Mouse (Mus musculus): ENCODE measurements around the gene Erich3. TPM values are rescaled to one million over a fixed set of nuclear protein-coding genes. Genes with fewer than 3 reads are reported as not detected.

The Erich3 gene
- total and polyA plus RNA-seq, 3 experiments = 0.42 to 2.3 (median 1.9) TPM

- in situ Hi-C loops (cut with MboI; ENCODE audit: low pct_ligation_motif_present, low pct_unique_long_range_greater_than_20kb, low sequenced_read_pairs) = loop anchor here (25.0 kb wide), 2 partner anchors 232 to 582 kb away; no protein-coding TSS in a partner anchor
Observed at GRCm38 (mm10) chr3:154654901-154655300, 8.8 kb upstream of the Erich3 start.

GRCm38 (mm10) chr3:154655711-154656110, 7.9 kb upstream of the Erich3 start:
- DNase-seq (ENCODE audit: extremely low read depth) = no peak
- dilution Hi-C loops (cut with MboI; ENCODE audit: extremely low pct_ligation_motif_present, extremely low pct_unique_long_range_greater_than_20kb, low sequenced_read_pairs) = no loop called here
- Histone ChIP-seq H3K9me3 (replicated peaks; ENCODE audit: low read length) (no peaks in the 10 kb centered on the region), H3K79me2 (replicated peaks; ENCODE audit: control insufficient read depth, extremely low read depth, insufficient read depth, poor library complexity, severe bottlenecking) (no peaks in the 10 kb centered on the region), H3K36me3 (replicated peaks in 1 of 2; ENCODE audit: control insufficient read depth in 1 of 2, insufficient read depth in 1 of 2, low read length in 1 of 2) (no peaks in the 10 kb centered on the region), H3K27me3 (replicated peaks) (peaks cover 11% of the 10 kb centered on the region), H3K9ac (ENCODE audit: insufficient read depth, low read depth) (no peak overlapping the region), H3K4me2 (ENCODE audit: insufficient read depth, low read depth, poor library complexity, severe bottlenecking) (no peak overlapping the region), H3K4me1 (ENCODE audit: control insufficient read depth in 1 of 2, insufficient read depth in 2 of 2) (0 out of 4 replicates have a peak, but pooled peaks cover 0 to 6% of the 10 kb centered on the region in 2 experiments), H3K4me3 (replicated peaks in 1 of 3; ENCODE audit: low read depth in 2 of 3, low read length in 2 of 3, poor library complexity in 1 of 3) (no peak overlapping the region), H3K27ac (ENCODE audit: insufficient read depth, low read depth) (no peak overlapping the region)
- no peak for TF ChIP-seq MEF2A (IDR thresholded peaks at IDR 0.05; ENCODE audit: borderline replicate concordance, low read depth, low read length)
- no peak for TF ChIP-seq CHD1 (IDR thresholded peaks at IDR 0.05; ENCODE audit: low read depth, low read length)
- TF ChIP-seq ZMIZ1 (IDR thresholded peaks at IDR 0.05; ENCODE audit: low read depth, low read length) = no peak
- no peak for TF ChIP-seq USF2 (conservative IDR thresholded peaks at IDR 0.05; ENCODE audit: low read depth, low read length)
- TF ChIP-seq ZNF384 (IDR thresholded peaks at IDR 0.05; ENCODE audit: low read depth, low read length) = no peak
- no peak for TF ChIP-seq ZKSCAN1 (IDR thresholded peaks at IDR 0.05; ENCODE audit: borderline replicate concordance, low read depth, low read length)
- no peak for TF ChIP-seq MAFK (IDR thresholded peaks at IDR 0.05; ENCODE audit: insufficient replicate concordance, low read length)
- no peak for TF ChIP-seq POLR2A (IDR thresholded peaks at IDR 0.05; ENCODE audit: low read depth, low read length)
- TF ChIP-seq UBTF (IDR thresholded peaks at IDR 0.05; ENCODE audit: low read depth, low read length) = no peak
- TF ChIP-seq JUN (IDR thresholded peaks at IDR 0.05; ENCODE audit: insufficient read depth, low read depth, low read length) = no peak
- TF ChIP-seq USF1 (IDR thresholded peaks at IDR 0.05; ENCODE audit: low read depth, low read length) = no peak
- no peak for TF ChIP-seq RCOR1 (conservative IDR thresholded peaks at IDR 0.05; ENCODE audit: low read depth, low read length)
- TF ChIP-seq SIN3A (IDR thresholded peaks at IDR 0.05; ENCODE audit: low read length) = no peak
- TF ChIP-seq MAZ (IDR thresholded peaks at IDR 0.05; ENCODE audit: low read depth, low read length) = no peak
- TF ChIP-seq MYC (IDR thresholded peaks at IDR 0.05; ENCODE audit: low read depth, low read length) = no peak
- TF ChIP-seq CHD2 (IDR thresholded peaks at IDR 0.05; ENCODE audit: low read length) = no peak
- TF ChIP-seq MAX (IDR thresholded peaks at IDR 0.05; ENCODE audit: low read length) = no peak
- TF ChIP-seq HCFC1 (IDR thresholded peaks at IDR 0.05; ENCODE audit: low read depth, low read length) = no peak
- no peak for TF ChIP-seq MXI1 (IDR thresholded peaks at IDR 0.05; ENCODE audit: low read depth, low read length)
- in situ Hi-C loops (cut with MboI; ENCODE audit: low pct_ligation_motif_present, low pct_unique_long_range_greater_than_20kb, low sequenced_read_pairs) = loop anchor here (25.0 kb wide), 2 partner anchors 232 to 582 kb away; no protein-coding TSS in a partner anchor

More at GRCm38 (mm10) chr3:154654901-154655300, 8.8 kb upstream of the Erich3 start:
- DNase-seq (ENCODE audit: extremely low read depth) = no peak
- no peak for TF ChIP-seq USF1 (IDR thresholded peaks at IDR 0.05; ENCODE audit: low read depth, low read length)
- no peak for TF ChIP-seq JUN (IDR thresholded peaks at IDR 0.05; ENCODE audit: insufficient read depth, low read depth, low read length)
- no peak for TF ChIP-seq HCFC1 (IDR thresholded peaks at IDR 0.05; ENCODE audit: low read depth, low read length)
- TF ChIP-seq ZMIZ1 (IDR thresholded peaks at IDR 0.05; ENCODE audit: low read depth, low read length) = no peak
- TF ChIP-seq CTCF (conservative IDR thresholded peaks at IDR 0.05 in 1 of 2, IDR thresholded peaks at IDR 0.05 in 1 of 2; ENCODE audit: low read depth in 2 of 2, low read length in 2 of 2) = no peak
- TF ChIP-seq SMC3 (IDR thresholded peaks at IDR 0.05; ENCODE audit: low read depth, low read length) = no peak
- TF ChIP-seq TBP (conservative IDR thresholded peaks at IDR 0.05; ENCODE audit: low read depth, low read length) = no peak
- TF ChIP-seq MEF2A (IDR thresholded peaks at IDR 0.05; ENCODE audit: borderline replicate concordance, low read depth, low read length) = no peak
- no peak for TF ChIP-seq CHD1 (IDR thresholded peaks at IDR 0.05; ENCODE audit: low read depth, low read length)
- no peak for TF ChIP-seq CHD2 (IDR thresholded peaks at IDR 0.05; ENCODE audit: low read length)
- no peak for TF ChIP-seq PAX5 (IDR thresholded peaks at IDR 0.05; ENCODE audit: low read length)
- TF ChIP-seq MYC (IDR thresholded peaks at IDR 0.05; ENCODE audit: low read depth, low read length) = no peak
- TF ChIP-seq MAFK (IDR thresholded peaks at IDR 0.05; ENCODE audit: insufficient replicate concordance, low read length) = no peak
- no peak for TF ChIP-seq ELF1 (IDR thresholded peaks at IDR 0.05; ENCODE audit: low read depth, low read length)
- TF ChIP-seq BHLHE40 (IDR thresholded peaks at IDR 0.05; ENCODE audit: low read depth, low read length) = no peak
- no peak for TF ChIP-seq ZKSCAN1 (IDR thresholded peaks at IDR 0.05; ENCODE audit: borderline replicate concordance, low read depth, low read length)
- TF ChIP-seq UBTF (IDR thresholded peaks at IDR 0.05; ENCODE audit: low read depth, low read length) = no peak
- TF ChIP-seq MAX (IDR thresholded peaks at IDR 0.05; ENCODE audit: low read length) = no peak
- no peak for TF ChIP-seq ZNF384 (IDR thresholded peaks at IDR 0.05; ENCODE audit: low read depth, low read length)
- TF ChIP-seq RAD21 (IDR thresholded peaks at IDR 0.05; ENCODE audit: low read depth, low read length) = no peak
- peaks cover 11% of the 10 kb centered on the region for H3K27me3 ChIP-seq (replicated peaks)
- H3K27ac ChIP-seq (ENCODE audit: insufficient read depth, low read depth) = no peak overlapping the region
- H3K36me3 ChIP-seq (replicated peaks in 1 of 2; ENCODE audit: control insufficient read depth in 1 of 2, insufficient read depth in 1 of 2, low read length in 1 of 2) = no peaks in the 10 kb centered on the region
- H3K9ac ChIP-seq (ENCODE audit: insufficient read depth, low read depth) = no peak overlapping the region
- H3K79me2 ChIP-seq (replicated peaks; ENCODE audit: control insufficient read depth, extremely low read depth, insufficient read depth, poor library complexity, severe bottlenecking) = no peaks in the 10 kb centered on the region
- no peak overlapping the region for H3K4me2 ChIP-seq (ENCODE audit: insufficient read depth, low read depth, poor library complexity, severe bottlenecking)
- H3K4me1 ChIP-seq (ENCODE audit: control insufficient read depth in 1 of 2, insufficient read depth in 2 of 2) = peaks cover 0 to 6% of the 10 kb centered on the region in 2 experiments; a peak in 1 of 4 replicates
- no peak overlapping the region for H3K4me3 ChIP-seq (replicated peaks in 1 of 3; ENCODE audit: low read depth in 2 of 3, low read length in 2 of 3, poor library complexity in 1 of 3)
- H3K9me3 ChIP-seq (replicated peaks; ENCODE audit: low read length) = no peaks in the 10 kb centered on the region
- dilution Hi-C loops (cut with MboI; ENCODE audit: extremely low pct_ligation_motif_present, extremely low pct_unique_long_range_greater_than_20kb, low sequenced_read_pairs) = no loop called here

Measured in CH12.LX (cell line).